Mouse (Mus musculus) lung, embryonic 14.5 days (tissue): ENCODE results near the gene Odf3l2. TPM values are rescaled to one million over a fixed set of nuclear protein-coding genes. Genes with fewer than 3 reads are reported as not detected.
A peak's percentile ranks its signal among the peaks of the same experiment; 100 is the strongest.

Source experiments
- ATAC-seq: fragments of 200-750 bp; cut with Nextera tagmentation; 2 replicates; pipeline ENCODE4 v1.8.0; 2017; ENCODE audit warnings: mild to moderate bottlenecking, moderate TSS enrichment, moderate library complexity; ENCODE audit not compliant: insufficient read depth
- DNase-seq: peaks from one replicate; pipeline ENCODE4 v3.0.0-alpha.2; 2015
- H3K27ac ChIP-seq: fragments of 300-500 bp; sonication (generic); 2 replicates; pipeline ENCODE4 v1.5.1; 2014; ENCODE audit warnings: low read depth, mild to moderate bottlenecking, moderate library complexity
- H3K27me3 ChIP-seq: fragments of 300-500 bp; sonication (generic); 2 replicates; pipeline ENCODE4 v1.6.1; 2014; ENCODE audit warnings: low read length, control low read depth; ENCODE audit not compliant: insufficient read depth
- H3K36me3 ChIP-seq: fragments of 300-500 bp; sonication (generic); 2 replicates; pipeline ENCODE4 v1.6.1; 2014; ENCODE audit warnings: control low read depth; ENCODE audit not compliant: insufficient read depth
- H3K4me1 ChIP-seq: fragments of 300-500 bp; sonication (generic); 2 replicates; pipeline ENCODE4 v1.6.1; 2014; ENCODE audit warnings: antibody characterized with exemption, control low read depth; ENCODE audit not compliant: insufficient read depth
- H3K4me2 ChIP-seq: fragments of 300-500 bp; sonication (generic); 2 replicates; pipeline ENCODE4 v1.6.1; 2014; ENCODE audit warnings: mild to moderate bottlenecking
- H3K4me3 ChIP-seq: fragments of 300-500 bp; sonication (generic); 2 replicates; pipeline ENCODE4 v1.5.1; 2014; ENCODE audit warnings: low read depth, low read length
- H3K9ac ChIP-seq: fragments of 300-500 bp; sonication (generic); 2 replicates; pipeline ENCODE4 v1.6.1; 2014
- H3K9me3 ChIP-seq: fragments of 300-500 bp; sonication (generic); 2 replicates; pipeline ENCODE4 v1.6.1; 2016; ENCODE audit warnings: low read depth, low read length, control low read depth
- CTCF ChIP-seq: IDR thresholded peaks from 2 replicates; pipeline ENCODE4 v1.5.1; 2016; ENCODE audit warnings: antibody characterized with exemption, low read depth
- WGBS: fragments of 180-500 bp; shearing (Covaris S2); extraction: QIAGEN DNeasy Blood & Tissue Kit; methylation state at CpG from one replicate; pipeline ENCODE4 v1.1.7; 2014; 5-methylcytosine and 5-hydroxymethylcytosine counted together
- polyA plus RNA-seq: library from polyadenylated mRNA; unstranded; fragments of >200 nt; fragmentation: Nextera tagmentation; extraction: Ambion mirVana; gene quantifications from 2 replicates; pipeline ENCODE4 v1.2.1, GENCODE M21; 2014

The Odf3l2 gene
- polyA plus RNA-seq: not detected in 2 replicates

DNA sequence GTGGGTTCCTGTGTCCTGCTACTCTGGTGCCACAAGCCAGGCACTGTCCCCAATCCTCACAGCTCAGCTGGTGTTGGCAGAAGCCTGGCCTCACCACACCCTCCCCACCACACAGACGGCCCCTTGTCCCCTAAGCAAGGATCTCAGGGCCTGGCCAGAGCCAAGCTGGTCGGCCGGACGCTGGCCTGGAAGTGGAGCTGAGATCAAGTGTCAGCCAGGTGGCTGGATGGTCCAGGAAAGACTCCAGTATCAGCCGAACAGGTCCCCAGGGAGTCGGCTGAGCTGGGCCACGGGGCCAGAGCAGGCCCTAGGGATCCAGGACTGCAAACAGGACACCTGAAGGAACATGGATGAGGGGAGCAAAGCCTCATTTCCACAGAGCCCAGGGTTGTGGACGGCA is at the start of gene Odf3l2:
Odf3l2 (minus strand) TSS at position 28 of the 400 bp plus-strand sequence.
- WGBS: 61% methylated on average over 8 of the region's 8 CpGs
- Histone ChIP-seq H3K4me2 (no peak within 1 kb of the TSS), H3K9me3 (no peaks in the 10 kb centered on the region), H3K36me3 (no peaks in the 10 kb centered on the region), H3K4me3 (no peak within 1 kb of the TSS), H3K9ac (no peak within 1 kb of the TSS), H3K27me3 (no peaks in the 10 kb centered on the region), H3K27ac (no peak within 1 kb of the TSS), H3K4me1 (no peaks in the 10 kb centered on the region)
- no peak for TF ChIP-seq CTCF
- ATAC-seq (no peak), DNase-seq (no peak)

DNA sequence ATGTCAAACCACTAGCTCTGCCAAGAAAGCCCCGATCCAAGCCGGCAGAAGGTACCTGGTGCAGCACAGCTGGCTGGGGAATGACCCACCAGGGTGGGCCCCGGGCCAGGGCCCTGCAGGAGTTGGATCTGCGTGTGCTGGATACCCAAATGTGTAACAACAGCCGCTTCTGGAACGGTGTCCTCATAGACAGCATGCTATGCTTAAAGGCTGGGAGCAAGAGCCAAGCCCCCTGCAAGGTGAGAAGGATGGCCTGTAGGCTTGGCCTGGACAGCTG is 48.8 kb upstream of the Odf3l2 start:
- Histone ChIP-seq H3K9me3 (no peaks in the 10 kb centered on the region), H3K4me3 (no peak overlapping the region), H3K36me3 (peaks cover 6% of the 10 kb centered on the region), H3K27ac (no peak overlapping the region), H3K27me3 (no peaks in the 10 kb centered on the region), H3K4me2 (no peak overlapping the region), H3K4me1 (peaks cover 16% of the 10 kb centered on the region), H3K9ac (no peak overlapping the region)
- 76% methylated on average over 6 of the region's 6 CpGs for WGBS
- DNase-seq (no peak), ATAC-seq (no peak)
- TF ChIP-seq CTCF: no peak

DNA sequence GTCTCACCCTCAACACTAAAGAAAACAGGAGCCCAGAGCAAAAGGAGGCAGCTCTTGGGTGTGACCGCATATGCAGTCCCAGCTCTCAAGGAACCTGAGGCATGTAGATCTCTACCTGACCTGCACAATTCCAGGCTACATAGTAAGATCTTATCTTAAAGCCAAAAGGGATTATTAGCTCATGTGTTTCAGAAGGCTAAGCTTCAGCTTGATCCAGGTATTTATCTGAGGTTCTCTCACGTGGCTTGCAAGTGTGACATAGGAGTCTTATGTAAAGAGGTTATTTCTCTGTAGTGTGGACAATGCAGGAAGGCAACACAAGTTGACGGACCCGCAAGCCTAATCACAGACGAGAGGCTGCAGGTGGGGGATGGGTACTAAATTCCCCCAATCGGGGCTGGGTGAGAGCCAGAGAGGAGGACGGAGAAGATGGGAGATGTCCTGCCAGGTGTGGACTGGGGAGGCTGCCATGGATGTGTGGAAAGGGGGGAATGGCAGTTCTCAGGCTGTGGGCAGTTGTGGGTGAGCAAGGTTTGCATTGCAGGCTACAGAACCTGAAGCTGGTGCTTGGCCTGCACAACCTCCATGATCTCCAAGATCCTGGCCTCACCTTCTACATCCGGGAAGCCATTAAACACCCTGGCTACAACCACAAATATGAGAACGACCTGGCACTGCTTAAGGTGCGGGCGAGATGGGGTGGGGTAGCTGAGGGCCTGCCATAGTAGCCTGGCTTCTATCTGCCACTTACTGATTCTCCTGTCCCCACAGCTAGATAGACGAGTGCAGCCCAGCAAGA is 48.2 kb upstream of the Odf3l2 start:
- ATAC-seq (no peak), DNase-seq (no peak)
- peaks cover 12% of the 10 kb centered on the region for H3K36me3 ChIP-seq
- H3K9me3 ChIP-seq: no peaks in the 10 kb centered on the region
- H3K4me3 ChIP-seq: no peak overlapping the region
- 64% methylated on average over 12 of the region's 12 CpGs for WGBS
- no peak overlapping the region for H3K9ac ChIP-seq
- no peak overlapping the region for H3K4me2 ChIP-seq
- H3K4me1 ChIP-seq: peaks cover 16% of the 10 kb centered on the region
- no peak for TF ChIP-seq CTCF
- H3K27me3 ChIP-seq: no peaks in the 10 kb centered on the region
- H3K27ac ChIP-seq: no peak overlapping the region

DNA sequence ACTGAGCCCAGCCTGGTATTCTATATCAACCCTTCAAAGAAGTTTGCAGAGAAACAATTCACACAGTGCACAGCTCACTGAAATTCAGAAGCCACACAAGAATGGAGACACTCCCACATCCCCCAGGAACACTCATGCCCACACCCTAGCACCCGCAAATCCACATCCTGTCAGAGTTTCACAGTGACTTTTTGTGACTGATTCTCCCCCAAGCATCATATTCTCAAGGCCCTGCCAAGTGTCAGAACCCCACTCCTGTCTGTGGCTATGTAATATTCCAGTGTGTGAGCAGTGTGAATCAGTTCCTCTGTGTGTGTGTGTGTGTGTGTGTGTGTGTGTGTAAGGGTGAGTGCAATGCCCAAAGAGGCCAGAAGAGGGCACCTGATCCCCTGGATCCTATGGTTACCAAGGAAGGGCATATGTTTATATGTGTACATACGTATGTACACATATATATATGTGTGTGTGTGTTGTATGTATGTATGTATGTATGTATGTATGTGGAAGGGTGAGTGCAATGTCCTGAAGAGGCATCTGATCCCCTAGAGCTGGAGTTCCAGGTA is 46.5 kb upstream of the Odf3l2 start:
- Histone ChIP-seq H3K27ac (no peak overlapping the region), H3K27me3 (no peaks in the 10 kb centered on the region), H3K36me3 (peaks cover 29% of the 10 kb centered on the region), H3K9ac (no peak overlapping the region), H3K9me3 (no peaks in the 10 kb centered on the region), H3K4me2 (no peak overlapping the region), H3K4me1 (peaks cover 16% of the 10 kb centered on the region), H3K4me3 (no peak overlapping the region)
- ATAC-seq: no peak
- 95% methylated on average over 2 of the region's 2 CpGs for WGBS
- TF ChIP-seq CTCF: peak; percentile 43
- DNase-seq: no peak

DNA sequence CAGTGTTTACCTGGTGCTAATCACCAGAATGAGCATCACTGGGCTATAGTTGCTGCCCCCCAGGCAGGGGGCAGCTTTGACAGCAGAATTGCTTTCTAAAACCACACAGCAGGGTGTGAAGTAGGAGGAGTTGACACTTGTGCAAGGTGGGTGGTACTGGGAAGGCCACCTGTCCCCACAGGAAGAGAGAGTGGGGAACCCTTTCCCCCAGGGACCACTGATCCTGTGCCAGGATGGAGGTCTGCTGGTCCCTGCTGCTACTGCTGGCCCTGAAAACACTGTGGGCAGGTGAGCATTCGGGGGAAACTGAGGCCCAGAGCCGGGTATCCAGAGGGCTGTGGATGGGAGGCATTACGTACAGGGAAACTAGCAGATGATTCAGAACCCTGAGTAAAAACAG is 43.6 kb upstream of the Odf3l2 start:
- Histone ChIP-seq H3K9me3 (no peaks in the 10 kb centered on the region), H3K4me2 (no peak overlapping the region), H3K9ac (no peak overlapping the region), H3K27me3 (no peaks in the 10 kb centered on the region), H3K4me1 (no peaks in the 10 kb centered on the region), H3K4me3 (no peak overlapping the region), H3K36me3 (peaks cover 56% of the 10 kb centered on the region), H3K27ac (no peak overlapping the region)
- ATAC-seq: no peak
- no peak for DNase-seq
- 85% methylated on average over 3 of the region's 3 CpGs for WGBS
- TF ChIP-seq CTCF: no peak

DNA sequence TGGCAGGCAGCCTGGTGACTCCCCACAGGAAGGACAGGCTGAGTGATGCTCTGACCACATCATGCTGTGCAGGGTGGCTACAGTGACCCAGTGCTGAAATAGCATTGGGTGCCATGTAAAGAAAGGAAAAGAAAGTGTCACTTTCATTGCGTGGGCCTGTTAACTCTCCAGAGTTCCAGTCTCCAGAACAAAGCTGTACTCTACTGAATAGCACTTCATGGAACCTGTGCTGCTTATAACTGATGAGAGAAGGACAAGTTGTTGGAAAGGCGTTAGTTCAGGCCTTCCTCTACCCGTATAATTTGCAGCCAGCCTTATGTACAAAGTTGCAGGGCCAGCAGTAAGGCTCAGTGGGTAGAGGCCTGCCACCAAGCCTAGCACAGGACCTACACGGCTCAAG is 43.2 kb upstream of the Odf3l2 start, which contains the start of gene Gzmm:
Gzmm (plus strand) TSS at position 301 of the 400 bp plus-strand sequence.
- H3K27me3 ChIP-seq: no peaks in the 10 kb centered on the region
- WGBS: 80% methylated on average over 4 of the region's 4 CpGs
- no peak within 1 kb of the TSS for H3K4me2 ChIP-seq
- peaks cover 56% of the 10 kb centered on the region for H3K36me3 ChIP-seq
- no peaks in the 10 kb centered on the region for H3K9me3 ChIP-seq
- DNase-seq: no peak
- H3K27ac ChIP-seq: no peak within 1 kb of the TSS
- H3K4me3 ChIP-seq: no peak within 1 kb of the TSS
- no peak within 1 kb of the TSS for H3K9ac ChIP-seq
- no peaks in the 10 kb centered on the region for H3K4me1 ChIP-seq
- ATAC-seq: no peak
- TF ChIP-seq CTCF: no peak

DNA sequence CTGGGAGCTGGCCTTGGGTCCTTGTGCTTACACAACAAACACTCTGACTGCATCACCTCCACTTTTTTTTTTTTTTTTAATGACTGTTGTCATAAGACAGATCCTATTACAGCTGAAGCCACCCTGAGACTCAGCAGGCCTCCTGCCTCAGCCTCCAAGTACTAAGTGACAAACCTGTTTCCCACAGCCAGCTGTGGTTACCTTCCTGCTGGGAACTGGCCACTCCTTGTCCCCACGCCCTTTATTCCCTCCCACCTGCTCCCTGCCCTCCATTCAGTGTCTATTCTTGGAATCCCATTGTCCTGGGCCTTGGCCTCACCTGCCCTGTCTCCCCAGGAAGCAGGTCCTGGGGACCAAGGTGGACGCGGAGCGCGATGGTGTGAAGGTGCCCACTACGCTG is 42.0 kb upstream of the Odf3l2 start:
- no peak for TF ChIP-seq CTCF

More for the DNA sequence above, 42.0 kb upstream of the Odf3l2 start:
- ATAC-seq: no peak
- no peak for DNase-seq
- Histone ChIP-seq H3K4me2 (no peak overlapping the region), H3K4me3 (no peak overlapping the region), H3K9me3 (no peaks in the 10 kb centered on the region), H3K4me1 (no peaks in the 10 kb centered on the region), H3K27me3 (no peaks in the 10 kb centered on the region), H3K36me3 (peaks cover 56% of the 10 kb centered on the region), H3K27ac (no peak overlapping the region), H3K9ac (no peak overlapping the region)
- WGBS: 93% methylated on average over 6 of the region's 6 CpGs
